Mouse (Mus musculus) small intestine, adult 2 months (tissue): ENCODE measurements around the gene Rps6kc1. TPM values are rescaled to one million over a fixed set of nuclear protein-coding genes. Genes with fewer than 3 reads are reported as not detected.

Experiments
- H3K27ac ChIP-seq: fragments of 200-500 bp; 2 replicates; pipeline ENCODE4 v1.5.1; 2012; ENCODE audit warnings: low read depth, low read length, control low read depth, inconsistent platforms; ENCODE audit not compliant: insufficient read depth
- H3K27me3 ChIP-seq: fragments of 200-500 bp; 2 replicates; pipeline ENCODE4 v1.6.1; 2012; ENCODE audit warnings: mild to moderate bottlenecking, moderate library complexity, low read length, inconsistent platforms; ENCODE audit not compliant: control insufficient read depth, insufficient read depth
- H3K36me3 ChIP-seq: fragments of 200-500 bp; 2 replicates; pipeline ENCODE4 v1.6.1; 2012; ENCODE audit warnings: mild to moderate bottlenecking, low read length, control low read depth, inconsistent platforms; ENCODE audit not compliant: control insufficient read depth, insufficient read depth
- H3K4me1 ChIP-seq: fragments of 200-500 bp; 2 replicates; pipeline ENCODE4 v1.6.1; 2012; ENCODE audit warnings: low read length, inconsistent platforms, mixed read lengths; ENCODE audit not compliant: control insufficient read depth, insufficient read depth, insufficient read length
- H3K4me3 ChIP-seq: fragments of 200-500 bp; 2 replicates; pipeline ENCODE4 v1.5.1; 2012; ENCODE audit warnings: low read depth, mild to moderate bottlenecking, control low read depth, inconsistent platforms, low read length, moderate library complexity
- CTCF ChIP-seq: fragments of 200-500 bp; IDR thresholded peaks from 2 replicates; pipeline ENCODE4 v1.5.1; 2012; ENCODE audit warnings: low read depth, mild to moderate bottlenecking, control low read depth, inconsistent platforms, low read length, moderate library complexity, mixed read lengths; ENCODE audit not compliant: insufficient replicate concordance, insufficient read length; ENCODE audit errors: extremely low read depth
- POLR2A ChIP-seq: fragments of 200-500 bp; IDR thresholded peaks from 2 replicates; pipeline ENCODE4 v1.6.1; 2012; ENCODE audit warnings: low read depth, mild to moderate bottlenecking, control low read depth, inconsistent platforms, low read length, moderate library complexity
- WGBS: fragments of 180-500 bp; shearing (Covaris S2); methylation state at CpG from one replicate; pipeline ENCODE4 v1.1.7; 2018; 5-methylcytosine and 5-hydroxymethylcytosine counted together
- polyA plus RNA-seq: library from polyadenylated mRNA; depleted of rRNA; stranded (reverse); fragments of >200 nt; gene quantifications from 2 replicates; pipeline ENCODE4 v1.2.3, GENCODE M21; 2012

Rps6kc1 gene
- polyA plus RNA-seq, 1 experiment: 7.1 TPM

DNA sequence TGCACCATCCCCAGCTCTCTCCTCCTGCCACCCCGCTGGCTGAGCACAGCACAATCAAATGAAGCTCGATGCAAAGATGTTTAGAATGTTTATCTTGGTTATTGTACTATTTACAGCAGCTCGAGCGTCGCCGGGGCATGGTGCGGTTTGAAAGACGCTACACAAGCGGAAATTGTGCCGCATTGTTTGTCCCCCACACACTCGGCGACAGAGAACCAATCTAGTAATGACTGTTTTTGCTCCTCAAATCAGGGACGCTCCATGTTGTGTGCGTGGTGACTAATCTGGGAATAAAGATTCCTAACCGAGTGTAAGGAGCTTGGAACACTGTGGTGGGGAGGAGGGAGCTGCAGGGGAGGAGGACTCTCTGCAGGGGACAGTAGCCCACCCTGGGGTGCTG lies 250.3 kb downstream of the Rps6kc1 start:
- Histone ChIP-seq H3K27ac (no peak overlapping the region), H3K4me3 (no peak overlapping the region), H3K4me1 (peaks cover 10% of the 10 kb centered on the region), H3K36me3 (no peaks in the 10 kb centered on the region), H3K27me3 (no peaks in the 10 kb centered on the region)
- WGBS: 87% methylated on average over 15 of the region's 15 CpGs
- TF ChIP-seq CTCF: no peak
- TF ChIP-seq POLR2A: no peak

GRCm38 (mm10) chr1:190659722-190660502 lies 251.7 kb downstream of the Rps6kc1 start:
- Histone ChIP-seq H3K36me3 (no peaks in the 10 kb centered on the region), H3K27ac (no peak overlapping the region), H3K27me3 (no peaks in the 10 kb centered on the region), H3K4me3 (no peak overlapping the region), H3K4me1 (peaks cover 8% of the 10 kb centered on the region; the same call in 1 of the 2 replicates)
- no peak for TF ChIP-seq POLR2A
- 86% methylated on average over 17 of the region's 17 CpGs for WGBS

DNA sequence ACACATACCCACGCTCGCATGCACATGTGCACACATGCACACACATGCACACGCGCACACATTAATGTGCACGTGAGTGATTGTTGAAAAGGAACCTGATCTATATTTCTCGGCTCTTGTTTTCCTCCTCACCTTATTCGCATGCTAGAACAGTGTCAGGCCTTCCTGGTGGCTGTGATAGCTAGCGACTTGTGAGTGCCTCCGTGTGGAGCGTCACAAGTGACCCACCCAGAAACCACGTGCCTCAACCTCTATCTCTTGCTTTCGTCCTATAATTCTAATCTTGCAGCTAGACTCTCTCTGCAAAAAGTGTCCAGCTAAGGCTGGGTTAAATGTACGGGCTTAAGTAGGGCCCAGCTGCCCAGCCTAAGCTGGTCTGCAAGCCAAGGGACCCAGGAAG lies 253.3 kb downstream of the Rps6kc1 start:
- H3K4me3 ChIP-seq: no peak overlapping the region
- H3K27me3 ChIP-seq: no peaks in the 10 kb centered on the region
- 86% methylated on average over 13 of the region's 13 CpGs for WGBS
- TF ChIP-seq CTCF: no peak
- no peak for TF ChIP-seq POLR2A
- H3K27ac ChIP-seq: no peak overlapping the region
- no peaks in the 10 kb centered on the region for H3K36me3 ChIP-seq
- H3K4me1 ChIP-seq: no peaks in the 10 kb centered on the region

GRCm38 (mm10) chr1:190656089-190656488 lies 255.5 kb downstream of the Rps6kc1 start:
- WGBS: 70% methylated on average over 9 of the region's 9 CpGs
- H3K27me3 ChIP-seq: no peaks in the 10 kb centered on the region
- TF ChIP-seq POLR2A (no peak), CTCF (no peak)
- H3K4me1 ChIP-seq: no peaks in the 10 kb centered on the region
- H3K4me3 ChIP-seq: no peak overlapping the region
- H3K27ac ChIP-seq: no peak overlapping the region
- H3K36me3 ChIP-seq: no peaks in the 10 kb centered on the region

GRCm38 (mm10) chr1:190655651-190656050 lies 255.9 kb downstream of the Rps6kc1 start:
- H3K4me1 ChIP-seq: no peaks in the 10 kb centered on the region
- H3K27ac ChIP-seq: no peak overlapping the region
- TF ChIP-seq POLR2A (no peak), CTCF (no peak)
- no peak overlapping the region for H3K4me3 ChIP-seq
- 75% methylated on average over 7 of the region's 7 CpGs for WGBS
- H3K27me3 ChIP-seq: no peaks in the 10 kb centered on the region
- no peaks in the 10 kb centered on the region for H3K36me3 ChIP-seq

DNA sequence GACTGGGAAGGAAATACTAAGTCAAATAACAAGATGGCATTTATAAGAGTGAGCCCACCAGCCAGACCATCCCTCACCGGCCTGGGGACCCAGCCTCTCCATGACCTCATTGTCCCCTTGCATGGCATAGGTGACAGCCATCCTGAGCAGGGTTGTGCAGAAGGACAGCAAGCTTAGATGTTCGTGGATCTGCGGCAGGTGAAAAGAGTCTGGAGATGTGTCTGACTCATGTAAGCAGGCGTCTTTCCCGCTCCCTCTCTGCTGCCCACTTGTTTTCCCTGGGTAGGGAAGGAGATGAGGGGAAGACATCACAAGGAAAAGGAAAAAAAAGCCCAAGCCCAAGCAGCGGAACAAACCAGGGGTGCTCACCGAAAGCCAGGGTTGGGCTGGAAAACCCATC lies 256.5 kb downstream of the Rps6kc1 start:
- Histone ChIP-seq H3K27me3 (no peaks in the 10 kb centered on the region), H3K27ac (no peak overlapping the region), H3K4me3 (no peak overlapping the region), H3K4me1 (no peaks in the 10 kb centered on the region), H3K36me3 (no peaks in the 10 kb centered on the region)
- TF ChIP-seq CTCF: no peak
- TF ChIP-seq POLR2A: no peak
- WGBS: 81% methylated on average over 7 of the region's 7 CpGs

- no peak overlapping the region for H3K4me3 ChIP-seq
- WGBS: 89% methylated on average over 6 of the region's 6 CpGs
- no peaks in the 10 kb centered on the region for H3K4me1 ChIP-seq
- TF ChIP-seq CTCF (no peak), POLR2A (no peak)
- no peak overlapping the region for H3K27ac ChIP-seq
- no peaks in the 10 kb centered on the region for H3K27me3 ChIP-seq
- H3K36me3 ChIP-seq: no peaks in the 10 kb centered on the region
Measured at GRCm38 (mm10) chr1:190654694-190655001, 256.9 kb downstream of the Rps6kc1 start.
